Mouse (Mus musculus) brain, embryonic 14.5 days (tissue): ENCODE data around the gene Unc119b.

ENCODE experiments used
- CTCF ChIP-seq: fragments of 200-500 bp; IDR thresholded peaks from 2 replicates; pipeline ENCODE4 v1.5.1; 2012; ENCODE audit warnings: inconsistent platforms, mild to moderate bottlenecking, moderate library complexity, borderline replicate concordance; ENCODE audit not compliant: insufficient read depth, insufficient read length; ENCODE audit errors: extremely low read depth
- POLR2A ChIP-seq: fragments of 200-500 bp; IDR thresholded peaks from 2 replicates; pipeline ENCODE4 v1.6.1; 2012; ENCODE audit warnings: mild to moderate bottlenecking, inconsistent platforms, borderline replicate concordance; ENCODE audit not compliant: poor library complexity, insufficient read depth, insufficient read length, severe bottlenecking; ENCODE audit errors: extremely low read depth

DNA sequence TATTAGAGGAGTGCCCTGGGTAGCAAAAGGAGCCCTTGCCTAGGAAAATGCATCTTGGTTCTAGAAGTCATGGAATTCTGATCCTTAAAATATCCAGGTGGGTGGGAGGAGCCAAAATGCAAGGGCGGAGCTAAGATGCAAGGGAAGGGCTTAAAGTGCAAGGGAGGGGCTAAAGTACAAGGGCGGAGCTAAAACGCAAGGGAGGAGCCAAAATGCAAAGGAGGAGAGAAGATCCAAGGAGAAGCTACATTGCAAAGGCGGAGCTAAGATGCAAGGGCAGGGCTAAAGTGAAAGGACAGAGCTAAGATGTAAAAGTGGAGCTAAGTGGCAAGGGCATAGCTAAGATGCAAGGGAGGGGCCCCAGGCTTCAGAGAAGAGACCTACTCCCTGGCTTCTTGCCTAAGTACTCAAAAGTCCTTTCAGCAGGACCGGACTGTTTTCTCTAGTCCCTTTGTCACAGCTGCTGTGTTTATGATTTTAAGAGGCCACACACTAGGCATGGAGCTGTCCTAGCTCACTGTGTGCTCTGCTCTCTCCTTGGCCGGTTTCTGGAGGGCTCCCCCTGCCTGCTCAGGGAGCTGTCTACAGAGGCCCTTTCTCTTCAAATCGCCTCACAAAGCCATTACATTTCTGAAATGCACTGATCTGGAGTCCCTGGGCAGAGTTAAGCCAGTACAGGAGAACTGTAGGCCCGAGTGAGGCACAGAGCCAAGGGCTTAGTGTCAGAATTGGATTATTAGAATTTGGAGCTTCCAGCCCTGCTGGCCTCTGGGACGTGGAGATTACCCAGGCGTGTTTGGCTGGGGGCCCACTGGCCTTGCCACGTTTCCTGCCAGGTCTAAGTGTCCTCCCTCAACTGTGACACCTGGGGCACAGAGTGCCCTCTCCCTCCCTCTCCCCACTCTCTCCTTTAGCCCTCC lies 31.4 kb upstream of the Unc119b start:
- TF ChIP-seq POLR2A (no peak), CTCF (no peak)
